Mouse (Mus musculus) adrenal gland, postnatal 4 days (tissue): ENCODE results near the gene Mmrn1. TPM values are rescaled to one million over a fixed set of nuclear protein-coding genes. Genes with fewer than 3 reads are reported as not detected.
"Not testable (repeated sequence)": the region's sequence is repeated elsewhere in the genome, so short reads cannot be mapped to it uniquely, and the experiment has no call there.

Experiments
- DNase-seq, 2 experiments: peaks; one replicate each; pipeline ENCODE4 v3.0.0; 2021 to 2022; ENCODE audit warnings: low spot score in 2 of 2, mixed read lengths in 2 of 2
- long read RNA-seq, 2 experiments: library from polyadenylated mRNA; stranded (forward); transcript quantifications; one replicate each; pipeline ENCODE4 v2.0.0; 2021
- total RNA-seq, 2 experiments: library from RNA; stranded (reverse); gene quantifications; 2 replicates each; pipeline ENCODE4 v1.2.3; 2021

The Mmrn1 gene
- total RNA-seq: 1 to 10 TPM; 2.1 to 3.8 TPM
- long read RNA-seq, experiment 1: 0 reads
- long read RNA-seq, experiment 2: 0 reads

GRCm38 (mm10) chr6:60924676-60925075, at the start of gene Mmrn1:
Mmrn1 (plus strand) TSS chr6:60924976.
- DNase-seq: not testable (repeated sequence)

DNA sequence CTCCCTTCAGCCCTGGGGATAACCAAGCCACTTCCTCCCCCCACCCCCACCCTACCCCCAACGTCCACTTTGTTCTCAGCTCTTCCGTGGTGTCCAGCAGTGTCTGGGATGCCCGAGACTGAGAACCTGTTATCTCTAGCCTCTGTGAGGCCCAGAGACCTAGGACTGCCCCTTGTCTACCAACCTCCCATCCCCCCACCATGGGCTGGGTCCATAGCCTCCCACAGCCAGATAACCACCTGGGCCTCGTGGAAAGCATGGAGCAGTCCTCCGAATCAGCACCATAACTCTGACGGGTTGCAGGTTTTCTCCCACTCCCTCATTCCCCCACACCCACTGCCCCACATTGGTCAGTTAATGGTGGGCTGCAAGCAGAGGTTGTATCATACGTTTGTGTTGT, 44.4 kb upstream of the Mmrn1 start:
- no peak for DNase-seq

GRCm38 (mm10) chr6:60881534-60881933, 43.2 kb upstream of the Mmrn1 start:
- DNase-seq: no peak

DNA sequence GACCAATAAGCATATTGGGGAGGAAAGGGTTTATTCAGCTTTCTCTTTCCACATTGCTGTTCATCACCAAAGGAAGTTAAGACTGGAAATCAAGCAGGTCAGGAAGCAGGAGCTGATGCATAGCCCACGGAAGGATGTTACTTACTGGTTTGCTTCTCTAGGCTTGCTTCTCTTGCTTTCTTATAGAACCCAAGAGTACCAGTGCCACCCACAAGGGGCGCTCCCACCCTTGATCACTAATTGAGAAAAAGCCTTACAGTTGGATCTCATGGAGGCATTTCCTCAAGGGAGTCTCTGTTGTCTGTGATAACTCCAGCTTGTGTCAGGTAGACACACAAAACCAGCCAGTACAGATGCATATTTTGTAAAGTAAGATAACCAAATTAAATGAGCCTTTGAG, 17.5 kb upstream of the Mmrn1 start:
- no peak for DNase-seq

- DNase-seq: no peak
Observed at GRCm38 (mm10) chr6:60931364-60931763, 6.6 kb downstream of the Mmrn1 start.

- DNase-seq: no peak
Observed at GRCm38 (mm10) chr6:60934835-60935234, 10.1 kb downstream of the Mmrn1 start.

DNA sequence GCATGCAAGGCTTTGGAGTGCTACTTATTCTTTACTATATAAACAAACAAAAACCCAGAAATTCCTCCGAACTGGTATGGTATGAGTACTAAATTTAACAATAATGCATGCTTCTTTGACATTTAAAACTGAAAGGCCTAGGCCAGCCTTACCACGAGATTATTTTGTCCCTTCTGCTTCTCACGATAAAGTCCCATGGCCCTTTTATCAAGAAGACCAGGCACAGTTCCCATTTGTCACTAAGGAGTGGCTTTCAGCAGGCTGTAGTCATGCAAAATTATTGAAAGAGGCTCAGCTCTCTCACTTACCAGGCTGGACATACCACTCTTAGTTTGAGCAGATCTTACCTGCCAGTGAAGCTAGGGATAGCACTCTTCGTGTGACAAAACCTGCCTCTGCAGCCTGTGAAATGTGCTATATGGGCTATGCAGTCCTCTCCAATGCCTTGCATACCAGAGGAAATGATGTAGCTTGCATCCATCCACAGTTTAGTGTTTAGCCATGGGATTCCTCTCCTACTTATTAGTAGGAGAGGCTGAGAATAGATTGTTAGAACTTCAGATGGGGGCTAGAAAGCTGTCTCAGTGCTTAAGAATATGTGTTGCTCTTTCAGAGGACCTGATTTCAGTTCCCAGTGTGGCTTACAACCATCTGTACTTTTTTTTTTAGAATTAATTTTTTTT, 10.8 kb downstream of the Mmrn1 start:
- DNase-seq: no peak

- no peak for DNase-seq
Observed at GRCm38 (mm10) chr6:60944178-60944577, 19.4 kb downstream of the Mmrn1 start.

DNA sequence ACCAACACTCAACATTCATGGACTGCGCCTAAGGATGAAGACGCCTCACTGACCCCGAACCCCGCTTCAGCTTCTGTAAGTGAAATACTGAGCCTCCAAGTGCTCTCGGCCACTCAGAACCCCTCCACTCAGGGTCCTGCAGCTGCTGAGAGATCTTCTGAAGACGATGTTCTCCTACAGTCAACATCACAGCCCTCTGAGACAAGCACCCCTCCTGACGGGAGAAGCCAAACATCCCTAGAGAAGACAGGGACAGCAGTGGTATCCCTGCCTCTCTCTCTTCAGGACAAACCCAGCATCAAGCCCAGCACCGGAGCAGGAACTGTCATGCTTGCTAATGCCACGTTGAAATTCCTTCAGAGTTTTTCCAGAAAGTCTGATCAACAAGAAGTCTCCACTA, 19.8 kb downstream of the Mmrn1 start:
- DNase-seq: no peak

- no peak for DNase-seq
Observed at GRCm38 (mm10) chr6:60950415-60950814, 25.6 kb downstream of the Mmrn1 start.

- DNase-seq: no peak
Observed at GRCm38 (mm10) chr6:60961285-60961684, 36.5 kb downstream of the Mmrn1 start.

GRCm38 (mm10) chr6:60961838-60962237, 37.1 kb downstream of the Mmrn1 start:
- no peak for DNase-seq

DNA sequence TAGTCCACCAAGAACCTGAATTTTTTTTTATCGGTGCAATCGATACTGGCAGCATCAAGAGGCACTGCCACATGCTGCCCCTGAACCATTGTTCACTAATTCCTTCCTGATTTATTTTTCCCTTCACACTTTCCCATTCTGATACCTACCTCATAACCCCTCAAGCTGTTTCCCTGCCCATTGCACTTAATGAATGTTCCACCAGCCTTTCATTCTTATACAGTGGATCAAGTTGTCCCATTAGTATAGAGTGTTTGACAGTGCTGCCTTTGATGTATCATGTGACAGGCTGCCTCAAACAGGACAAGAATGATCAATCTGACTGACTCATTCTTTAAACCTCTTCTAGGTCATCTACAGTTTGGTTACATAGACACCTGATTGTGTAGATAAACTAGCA, 37.9 kb downstream of the Mmrn1 start:
- no peak for DNase-seq

- no peak for DNase-seq
Observed at GRCm38 (mm10) chr6:60963726-60964125, 39.0 kb downstream of the Mmrn1 start.

DNA sequence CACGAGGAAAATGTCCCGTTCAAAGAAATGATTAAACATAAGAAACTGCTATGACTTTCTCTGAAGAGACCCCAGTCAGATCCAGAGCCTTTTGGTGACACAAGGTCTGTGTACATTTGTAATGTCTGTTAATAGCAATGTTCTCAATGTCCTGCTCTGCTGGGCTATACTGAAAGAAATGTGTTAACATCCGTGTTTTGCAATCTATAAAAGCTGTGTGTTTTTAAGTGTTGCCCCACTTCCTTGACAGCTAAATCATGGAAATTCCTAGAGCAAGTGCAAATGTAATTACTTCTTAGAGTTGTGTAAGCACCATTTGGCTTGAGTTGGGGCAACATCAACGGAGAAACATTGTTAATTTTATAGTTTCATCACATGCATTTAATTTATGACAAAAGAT, 42.2 kb downstream of the Mmrn1 start:
- no peak for DNase-seq

DNA sequence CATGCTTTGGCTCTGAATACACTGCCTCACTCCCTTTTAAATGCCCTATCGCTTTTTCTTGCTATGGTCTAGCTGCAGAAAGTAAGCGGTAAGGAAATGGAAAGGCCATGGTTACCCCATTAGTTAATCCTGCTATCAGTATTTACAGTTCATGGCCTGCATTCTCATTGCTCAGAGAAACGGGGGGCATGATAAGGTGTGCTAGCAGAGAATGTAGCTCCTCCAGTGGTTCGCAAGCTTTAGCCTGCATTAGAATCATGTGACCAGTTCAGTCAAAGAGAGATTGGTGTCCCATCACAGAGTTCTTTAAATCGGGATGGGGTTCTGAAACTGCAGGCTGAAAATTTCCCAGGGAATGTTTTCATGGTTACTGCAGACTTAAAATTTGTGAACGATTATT, 44.6 kb downstream of the Mmrn1 start:
- no peak for DNase-seq

GRCm38 (mm10) chr6:60970811-60971210, 46.0 kb downstream of the Mmrn1 start:
- no peak for DNase-seq

GRCm38 (mm10) chr6:60978610-60979009, 53.8 kb downstream of the Mmrn1 start:
- no peak for DNase-seq

DNA sequence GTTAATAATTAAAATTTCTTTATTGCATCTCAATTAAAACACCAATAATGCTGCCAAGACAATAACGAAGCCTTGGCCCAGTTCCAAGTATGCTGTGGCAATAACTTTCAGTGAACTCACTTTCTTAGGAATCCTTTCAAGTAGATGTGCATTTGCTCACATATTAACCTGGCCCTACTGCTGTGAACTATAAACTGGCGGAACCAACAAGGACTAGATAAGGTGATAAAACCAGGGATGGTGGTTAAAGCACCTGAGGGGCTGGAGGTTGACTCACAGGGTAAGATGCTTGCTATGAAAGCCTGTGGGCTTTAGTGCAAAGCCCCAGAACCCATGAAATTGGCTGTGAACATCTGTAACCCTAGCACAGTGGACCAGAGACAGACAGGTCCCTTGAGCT, 54.3 kb downstream of the Mmrn1 start:
- DNase-seq: no peak

GRCm38 (mm10) chr6:60984360-60984759, 59.6 kb downstream of the Mmrn1 start:
- no peak for DNase-seq

DNA sequence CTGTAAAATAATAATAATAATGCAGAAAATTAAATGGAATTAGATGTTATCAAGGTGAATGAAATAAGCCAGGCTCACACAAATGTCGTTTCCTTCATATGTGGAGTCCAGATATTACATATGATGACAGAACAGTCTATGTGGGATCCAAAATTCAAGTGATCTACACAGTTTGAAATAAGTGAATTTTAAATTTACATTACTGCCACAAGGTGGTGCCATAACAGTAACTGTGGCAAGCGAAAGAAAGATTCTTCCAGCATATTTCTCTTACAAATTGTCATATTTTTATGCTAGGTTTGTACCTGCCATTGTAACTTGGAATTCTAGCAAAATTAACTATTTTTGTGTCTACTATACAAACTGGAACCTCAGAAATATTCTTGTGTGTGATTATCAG, 61.1 kb downstream of the Mmrn1 start:
- DNase-seq: no peak

GRCm38 (mm10) chr6:60986914-60987313, 62.1 kb downstream of the Mmrn1 start:
- no peak for DNase-seq

DNA sequence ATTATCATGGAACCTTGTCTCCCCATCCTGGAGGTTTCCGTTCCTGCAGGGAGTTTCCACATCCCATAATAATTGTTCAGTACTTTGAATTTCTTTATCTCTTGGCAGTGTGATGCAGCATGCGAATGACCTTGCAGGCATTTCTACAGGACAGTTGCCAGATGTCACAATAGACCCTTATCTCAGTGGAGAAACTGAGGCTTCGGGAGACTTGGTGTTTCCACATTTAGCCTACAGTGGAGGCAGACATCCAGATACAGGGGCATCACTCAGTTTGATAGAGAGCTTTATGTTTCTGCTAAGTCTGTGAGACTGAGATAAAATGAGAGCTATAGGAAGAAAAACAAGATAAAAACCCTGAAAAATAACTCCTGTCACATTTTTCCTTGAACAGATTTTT, 63.0 kb downstream of the Mmrn1 start:
- no peak for DNase-seq

DNA sequence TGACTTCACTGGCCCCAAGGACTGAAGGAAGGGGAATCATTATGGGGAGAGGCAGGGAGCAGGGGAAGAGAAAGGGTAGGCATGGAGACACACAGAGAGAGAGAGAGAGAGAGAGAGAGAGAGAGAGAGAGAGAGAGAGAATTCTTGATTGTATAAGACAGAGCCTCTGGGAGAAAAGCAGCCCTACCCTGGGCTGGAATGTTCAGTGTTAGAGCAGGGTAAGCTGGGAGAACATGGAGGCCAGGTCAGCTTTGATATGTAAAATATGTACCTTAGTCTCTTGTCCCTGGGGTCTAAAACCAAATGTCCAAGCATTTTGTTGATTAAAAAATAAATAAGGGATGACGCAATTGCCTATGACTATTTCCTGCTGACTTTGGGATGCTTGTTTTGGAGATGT, 67.6 kb downstream of the Mmrn1 start:
- DNase-seq: no peak
